Mouse (Mus musculus): ENCODE measurements at regions not wholly inside any gene's neighbourhood (a gene's known extent, or its start where the extent isn't known, plus 50 kb on each side); places are given as distances from the start of the nearest gene placed in this dataset.

GRCm38 (mm10) chr7:133223948-133224652 lies 99.9 kb upstream of the Ctbp2 start:
- no peak for DNase-seq

- no peak for DNase-seq
Measured at GRCm38 (mm10) chr7:133212328-133212727, 88.2 kb upstream of the Ctbp2 start.

DNA sequence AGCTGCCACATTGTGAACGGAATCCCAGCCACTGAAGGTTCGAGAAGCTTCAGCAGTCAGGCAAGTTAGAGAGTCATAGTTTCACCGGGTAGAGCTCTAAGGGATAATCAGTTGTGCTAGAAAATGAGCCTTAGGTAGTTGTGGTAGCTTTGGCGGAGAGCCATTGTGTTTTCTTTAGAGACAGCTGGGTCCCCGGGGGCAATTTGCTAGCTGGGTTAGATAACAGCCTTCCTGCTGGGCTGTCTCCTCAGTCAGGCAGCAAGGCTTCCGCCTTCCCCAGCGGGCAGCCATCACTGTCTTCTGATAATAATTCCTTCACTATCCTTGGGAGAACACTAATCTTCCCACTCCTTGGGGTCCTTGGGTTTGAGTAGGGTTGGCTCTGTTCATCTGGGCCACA lies 81.5 kb upstream of the Ctbp2 start:
- no peak for DNase-seq

- DNase-seq: no peak
Measured at GRCm38 (mm10) chr7:133204485-133204884, 80.3 kb upstream of the Ctbp2 start.

- DNase-seq: no peak
Measured at GRCm38 (mm10) chr7:133203933-133204332, 79.8 kb upstream of the Ctbp2 start.

GRCm38 (mm10) chr7:133202092-133202880 lies 78.1 kb upstream of the Ctbp2 start:
- DNase-seq: no peak

- DNase-seq: no peak
Measured at GRCm38 (mm10) chr7:133199046-133199445, 74.9 kb upstream of the Ctbp2 start.

- no peak for DNase-seq
Measured at GRCm38 (mm10) chr7:133189880-133190462, 65.8 kb upstream of the Ctbp2 start.

DNA sequence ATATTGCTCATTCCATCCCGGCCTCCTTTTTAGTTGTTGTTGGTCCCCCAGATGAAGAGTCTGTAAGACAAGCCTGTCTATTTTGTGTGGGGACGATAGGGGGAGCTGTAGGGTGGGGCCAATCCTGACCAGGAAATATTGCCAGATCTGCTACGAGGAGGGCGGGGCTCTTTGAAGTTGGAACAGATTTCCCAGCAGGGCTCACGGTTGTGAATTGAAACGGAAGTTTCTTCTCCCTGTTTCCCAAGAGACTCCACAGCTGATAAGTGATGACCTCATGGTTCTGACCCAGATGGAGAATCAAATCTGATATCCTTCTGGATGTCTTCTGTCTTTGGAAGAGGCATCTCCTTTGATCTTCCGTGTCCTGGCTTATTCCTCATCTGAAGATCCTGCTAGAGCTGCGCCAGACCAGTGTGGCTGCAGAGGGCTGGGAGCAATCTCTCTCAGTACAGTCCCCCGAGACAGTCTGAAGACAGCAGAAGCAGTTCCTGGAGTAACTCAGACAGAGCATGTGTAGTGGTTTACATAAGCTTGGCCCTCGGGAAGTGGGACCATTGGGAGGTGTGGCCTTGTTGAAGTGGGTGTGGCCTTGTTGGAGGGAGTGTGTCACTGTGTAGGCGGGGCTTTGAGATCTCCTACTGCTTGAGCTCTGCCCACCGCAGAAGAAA lies 61.9 kb upstream of the Ctbp2 start:
- peak in 1 of 2 experiments; percentile 19 for DNase-seq

- no peak for DNase-seq
Measured at GRCm38 (mm10) chr7:133184905-133185594, 60.9 kb upstream of the Ctbp2 start.

GRCm38 (mm10) chr7:133181388-133181787 lies 57.2 kb upstream of the Ctbp2 start:
- DNase-seq: no peak

GRCm38 (mm10) chr7:133177179-133177575 lies 53.0 kb upstream of the Ctbp2 start:
- no peak for DNase-seq

- DNase-seq: no peak
Measured at GRCm38 (mm10) chr7:133176256-133177178, 52.4 kb upstream of the Ctbp2 start.
